Mouse (Mus musculus) forebrain, embryonic 16.5 days (tissue): Measurements from ENCODE around the gene Tcf7l1. TPM values are rescaled to one million over a fixed set of nuclear protein-coding genes. Genes with fewer than 3 reads are reported as not detected.
A peak's percentile ranks its signal among the peaks of the same experiment; 100 is the strongest.
"Not testable (repeated sequence)": the region's sequence is repeated elsewhere in the genome, so short reads cannot be mapped to it uniquely, and the experiment has no call there.

Experiments
- ATAC-seq: fragments of 200-750 bp; cut with Nextera tagmentation; 2 replicates; pipeline ENCODE4 v1.8.0; 2017; ENCODE audit warnings: mild to moderate bottlenecking, moderate library complexity
- H3K27ac ChIP-seq: fragments of 300-500 bp; sonication (generic); 2 replicates; pipeline ENCODE4 v1.5.1; 2014; ENCODE audit warnings: low read length, control low read depth
- H3K27me3 ChIP-seq: fragments of 300-500 bp; sonication (generic); replicated peaks from 2 replicates; pipeline ENCODE4 v1.6.1; 2014; ENCODE audit warnings: low read length; ENCODE audit not compliant: control insufficient read depth, insufficient read depth
- H3K36me3 ChIP-seq: fragments of 300-500 bp; sonication (generic); 2 replicates; pipeline ENCODE4 v1.6.1; 2014; ENCODE audit not compliant: control insufficient read depth, insufficient read depth
- H3K4me1 ChIP-seq: fragments of 300-500 bp; sonication (generic); replicated peaks from 2 replicates; pipeline ENCODE4 v1.6.1; 2014; ENCODE audit warnings: low read length; ENCODE audit not compliant: control insufficient read depth, insufficient read depth
- H3K4me2 ChIP-seq: fragments of 300-500 bp; sonication (generic); 2 replicates; pipeline ENCODE4 v1.6.1; 2014; ENCODE audit warnings: mild to moderate bottlenecking, low read length, control low read depth
- H3K4me3 ChIP-seq: fragments of 300-500 bp; sonication (generic); replicated peaks from 2 replicates; pipeline ENCODE4 v1.5.1; 2014; ENCODE audit warnings: mild to moderate bottlenecking, low read length, control low read depth
- H3K9ac ChIP-seq: fragments of 300-500 bp; sonication (generic); replicated peaks from 2 replicates; pipeline ENCODE4 v1.6.1; 2014; ENCODE audit warnings: low read depth, low read length, control low read depth
- H3K9me3 ChIP-seq: fragments of 300-500 bp; sonication (generic); 2 replicates; pipeline ENCODE4 v1.6.1; 2016; ENCODE audit warnings: low read length; ENCODE audit not compliant: control insufficient read depth
- WGBS: fragments of 180-500 bp; shearing (Covaris S2); extraction: QIAGEN DNeasy Blood & Tissue Kit; methylation state at CpG from one replicate; pipeline ENCODE4 v1.1.7; 2014; 5-methylcytosine and 5-hydroxymethylcytosine counted together
- polyA plus RNA-seq: library from polyadenylated mRNA; unstranded; fragments of >200 nt; fragmentation: Nextera tagmentation; extraction: Ambion mirVana; gene quantifications from 2 replicates; pipeline ENCODE4 v1.2.1, GENCODE M21; 2015

The Tcf7l1 gene
- polyA plus RNA-seq = 4.8 and 6.2 TPM in 2 replicates

DNA sequence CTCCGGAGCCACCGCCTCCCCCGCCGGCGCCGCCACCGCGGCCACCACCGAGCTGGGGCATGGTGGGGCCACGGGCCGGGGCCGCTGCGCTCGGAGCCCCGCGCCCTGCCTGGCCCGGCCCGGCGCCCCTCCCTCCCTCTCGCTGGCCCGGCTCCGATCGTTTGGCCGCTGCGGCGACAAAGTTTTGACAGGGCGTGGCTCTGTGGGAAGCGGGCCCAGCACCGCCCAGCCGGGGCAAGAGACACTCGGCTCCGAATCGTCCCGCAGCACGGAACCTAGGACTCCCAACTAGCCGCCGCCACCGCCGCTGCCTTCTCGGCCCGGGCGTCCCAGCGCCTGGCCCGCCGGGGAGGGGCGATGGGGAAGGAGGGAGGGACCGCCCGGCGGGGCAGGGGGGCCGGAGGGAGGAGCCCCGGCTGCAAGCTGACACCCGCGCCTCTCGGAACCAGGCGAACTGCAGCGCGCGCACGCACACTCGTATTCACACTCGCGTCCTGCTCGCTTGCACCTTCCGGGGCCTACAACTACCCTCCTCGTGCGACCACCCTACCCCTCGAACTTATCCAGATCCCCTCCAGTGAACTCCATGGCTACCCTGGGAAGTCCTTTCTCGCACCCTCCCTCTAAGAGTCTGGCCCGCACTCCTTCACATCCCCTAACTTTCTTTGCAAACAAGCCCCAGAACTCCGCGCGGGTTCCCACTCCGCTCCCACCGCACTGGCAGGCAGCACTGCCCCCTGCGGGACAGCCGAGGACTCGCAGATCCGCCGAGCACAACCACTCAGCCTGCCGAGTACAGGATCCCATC, at the start of gene Tcf7l1:
Gene Tcf7l1 (minus strand): TSS at position 363 of the 808 bp plus-strand sequence.
- H3K36me3 ChIP-seq = no peaks in the 10 kb centered on the region
- peaks cover 14% of the 10 kb centered on the region for H3K4me1 ChIP-seq
- ATAC-seq = peak; percentile 88
- under 1% methylated on average over 66 of the region's 80 CpGs for WGBS
- peak within 1 kb of the TSS; percentile 60 for H3K9ac ChIP-seq
- peak within 1 kb of the TSS; percentile 73 for H3K4me3 ChIP-seq
- H3K9me3 ChIP-seq = no peaks in the 10 kb centered on the region
- peak within 1 kb of the TSS; percentile 39; the same call in 1 of the 2 replicates for H3K27ac ChIP-seq
- peaks cover 8% of the 10 kb centered on the region; the same call in 1 of the 2 replicates for H3K27me3 ChIP-seq
- peak within 1 kb of the TSS; percentile 86 for H3K4me2 ChIP-seq

- H3K4me1 ChIP-seq = no peaks in the 10 kb centered on the region
- H3K9ac ChIP-seq = no peak overlapping the region
- no peak overlapping the region for H3K27ac ChIP-seq
- WGBS = 93% methylated on average over 4 of the region's 4 CpGs
- H3K4me3 ChIP-seq = no peak overlapping the region
- H3K36me3 ChIP-seq = peaks cover 3% of the 10 kb centered on the region; the same call in 1 of the 2 replicates
- ATAC-seq = no peak
- no peaks in the 10 kb centered on the region for H3K9me3 ChIP-seq
- no peak overlapping the region for H3K4me2 ChIP-seq
- no peaks in the 10 kb centered on the region for H3K27me3 ChIP-seq
These were observed 48.7 kb upstream of the Tcf7l1 start for GRCm38 (mm10) chr6:72837756-72838155.

DNA sequence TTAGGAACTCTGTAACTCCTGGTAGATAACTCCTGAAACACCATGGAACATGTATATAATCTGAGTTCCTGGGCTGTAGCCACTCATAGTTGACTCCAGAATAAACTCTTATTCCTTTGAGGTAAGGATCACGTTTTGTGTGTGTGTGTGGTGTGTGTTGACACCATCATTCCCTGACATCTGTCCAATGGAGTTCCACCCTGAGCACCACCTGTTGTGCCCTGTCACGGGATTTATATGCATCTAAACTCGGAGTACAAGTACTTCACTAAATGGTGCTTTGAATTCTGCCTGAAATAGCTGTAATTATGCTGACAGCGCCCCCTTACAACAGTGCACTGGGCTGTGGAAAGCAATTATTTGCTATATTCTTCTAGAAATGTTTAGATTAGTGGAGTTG, 45.5 kb upstream of the Tcf7l1 start:
- no peaks in the 10 kb centered on the region for H3K9me3 ChIP-seq
- H3K27me3 ChIP-seq = no peaks in the 10 kb centered on the region
- no peak overlapping the region for H3K4me2 ChIP-seq
- H3K4me1 ChIP-seq = no peaks in the 10 kb centered on the region
- H3K9ac ChIP-seq = no peak overlapping the region
- no peaks in the 10 kb centered on the region for H3K36me3 ChIP-seq
- no peak for ATAC-seq
- H3K27ac ChIP-seq = no peak overlapping the region
- H3K4me3 ChIP-seq = no peak overlapping the region
- WGBS = 44% methylated on average over 4 of the region's 4 CpGs

DNA sequence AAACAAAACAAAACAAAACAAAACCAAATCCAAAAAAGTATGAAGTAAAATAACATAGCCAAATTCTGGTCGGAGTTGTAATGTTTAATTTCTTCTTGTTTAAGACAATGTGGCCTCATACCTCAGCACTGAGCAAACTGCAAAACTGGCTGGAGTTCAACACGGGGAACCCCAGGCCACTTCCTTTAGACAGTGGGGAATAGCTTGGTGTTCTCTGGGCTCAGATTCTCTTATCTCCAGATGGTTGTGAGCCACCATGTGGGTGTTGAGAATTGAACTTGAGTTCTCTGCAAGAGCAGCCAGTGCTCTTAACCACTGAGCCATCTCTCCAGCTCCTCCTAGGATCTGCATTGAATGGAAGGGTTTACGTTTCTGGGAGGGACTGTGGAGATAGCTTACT, 42.8 kb upstream of the Tcf7l1 start:
- Histone ChIP-seq H3K4me3 (no peak overlapping the region), H3K4me1 (no peaks in the 10 kb centered on the region), H3K36me3 (no peaks in the 10 kb centered on the region), H3K9ac (no peak overlapping the region), H3K27ac (no peak overlapping the region), H3K9me3 (no peaks in the 10 kb centered on the region), H3K27me3 (no peaks in the 10 kb centered on the region), H3K4me2 (no peak overlapping the region)
- WGBS = 61% methylated on average over 3 of the region's 3 CpGs
- ATAC-seq = no peak

- Histone ChIP-seq H3K9ac (no peak overlapping the region), H3K27ac (no peak overlapping the region), H3K9me3 (no peaks in the 10 kb centered on the region), H3K27me3 (no peaks in the 10 kb centered on the region), H3K4me3 (no peak overlapping the region), H3K4me1 (no peaks in the 10 kb centered on the region), H3K4me2 (no peak overlapping the region), H3K36me3 (no peaks in the 10 kb centered on the region)
- 0 out of 2 replicates have a peak, but pooled peaks have one; percentile 41 for ATAC-seq
- 30% methylated on average over 3 of the region's 3 CpGs for WGBS
These were observed 42.2 kb upstream of the Tcf7l1 start for GRCm38 (mm10) chr6:72831276-72831675.

GRCm38 (mm10) chr6:72828857-72829256, 39.8 kb upstream of the Tcf7l1 start:
- Histone ChIP-seq H3K27me3 (0 out of 2 replicates have a peak, but pooled peaks cover 3% of the 10 kb centered on the region), H3K36me3 (no peaks in the 10 kb centered on the region), H3K4me2 (no peak overlapping the region), H3K9me3 (no peaks in the 10 kb centered on the region), H3K27ac (no peak overlapping the region), H3K4me3 (no peak overlapping the region), H3K4me1 (peaks cover 11% of the 10 kb centered on the region), H3K9ac (no peak overlapping the region)
- 72% methylated on average over 3 of the region's 3 CpGs for WGBS
- no peak for ATAC-seq

DNA sequence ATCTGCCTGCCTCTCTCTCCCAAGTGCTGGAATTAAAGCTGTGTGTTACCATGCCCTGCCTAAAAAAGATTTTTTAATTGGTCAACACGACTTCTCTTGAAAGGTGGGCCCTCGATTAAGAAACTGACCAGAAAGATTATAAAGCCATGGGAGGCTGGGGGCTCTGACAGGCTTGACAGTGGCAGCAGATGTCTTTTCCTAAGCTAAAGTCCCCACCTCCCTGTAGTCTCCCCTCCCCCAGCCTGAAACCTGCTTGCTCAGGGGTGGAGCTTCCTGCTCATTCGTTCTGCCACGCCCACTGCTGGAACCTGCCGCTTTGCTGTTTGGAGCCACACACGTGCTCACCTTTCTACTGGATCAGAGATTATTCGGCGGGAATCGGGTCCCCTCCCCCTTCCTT, 39.0 kb upstream of the Tcf7l1 start:
- not testable (repeated sequence) for ATAC-seq, H3K9ac ChIP-seq, H3K4me3 ChIP-seq, H3K9me3 ChIP-seq, H3K27ac ChIP-seq, H3K27me3 ChIP-seq, H3K4me2 ChIP-seq, H3K36me3 ChIP-seq
- H3K4me1 ChIP-seq = peaks cover 11% of the 10 kb centered on the region
- WGBS = 5% methylated on average over 9 of the region's 9 CpGs

GRCm38 (mm10) chr6:72825762-72826161, 36.7 kb upstream of the Tcf7l1 start:
- peaks cover 11% of the 10 kb centered on the region for H3K4me1 ChIP-seq
- no peaks in the 10 kb centered on the region for H3K9me3 ChIP-seq
- H3K27me3 ChIP-seq = 0 out of 2 replicates have a peak, but pooled peaks cover 3% of the 10 kb centered on the region
- no peak overlapping the region for H3K4me2 ChIP-seq
- ATAC-seq = no peak
- no peak overlapping the region for H3K4me3 ChIP-seq
- WGBS = 45% methylated on average over 9 of the region's 9 CpGs
- no peak overlapping the region for H3K9ac ChIP-seq
- no peak overlapping the region for H3K27ac ChIP-seq
- H3K36me3 ChIP-seq = no peaks in the 10 kb centered on the region

GRCm38 (mm10) chr6:72824971-72825737, 36.1 kb upstream of the Tcf7l1 start:
- H3K27ac ChIP-seq = no peak overlapping the region
- H3K4me2 ChIP-seq = peak overlapping the region; percentile 54
- WGBS = 3% methylated on average over 26 of the region's 26 CpGs

More at GRCm38 (mm10) chr6:72824971-72825737, 36.1 kb upstream of the Tcf7l1 start:
- H3K9ac ChIP-seq = peak overlapping the region; percentile 50
- 0 out of 2 replicates have a peak, but pooled peaks cover 3% of the 10 kb centered on the region for H3K27me3 ChIP-seq
- H3K4me3 ChIP-seq = peak overlapping the region; percentile 33
- no peaks in the 10 kb centered on the region for H3K9me3 ChIP-seq
- ATAC-seq = peak; percentile 70
- no peaks in the 10 kb centered on the region for H3K36me3 ChIP-seq
- peaks cover 11% of the 10 kb centered on the region for H3K4me1 ChIP-seq
